9 mouse cellular contexts compared by ENCODE assay signal in genomic region chr19:32726451-32727325, GRCm38 (mm10). TPM values are rescaled to one million over a fixed set of nuclear protein-coding genes. Genes with fewer than 3 reads are reported as not detected.
A peak's percentile ranks its signal among the peaks of the same experiment; 100 is the strongest.
DNase-seq lines count a peak whose midpoint lies in the region; ATAC-seq lines count a peak whose summit lies in the region.
"Had no signal": no experiment of that assay in that cellular context is flagged by ENCODE, and none has a peak within 500 bp of the region (broad histone marks: within the 10 kb centered on the region; RNA-seq: fewer than 3 reads in every experiment).

No protein-coding gene starts in this region.

- peak overlapping the region; percentile 59 for H3K4me2 ChIP-seq in heart, embryonic 13.5 days
- H3K4me2 ChIP-seq in hindbrain, embryonic 11.5 days (replicated peaks; ENCODE audit: low read depth, low read length): peak overlapping the region; percentile 40
- H3K4me2 ChIP-seq in neural tube, embryonic 11.5 days (ENCODE audit: low read depth): peak overlapping the region; percentile 35

- intact Hi-C loops in heart, postnatal 14 days (cut with DNase I): no loop called here

- peak overlapping the region; percentile 25 for H3K4me3 ChIP-seq in heart, embryonic 13.5 days
- H3K4me3 ChIP-seq in hindbrain, embryonic 11.5 days (ENCODE audit: low read depth, low read length): peak overlapping the region; percentile 7; the same call in 1 of the 2 replicates
- H3K4me3 ChIP-seq in neural tube, embryonic 11.5 days (ENCODE audit: low read depth, low read length): peak overlapping the region; percentile 3; the same call in 1 of the 2 replicates

- peaks cover 39% of the 10 kb centered on the region for H3K27me3 ChIP-seq in heart, embryonic 13.5 days (replicated peaks)
- 0 out of 2 replicates have a peak, but pooled peaks cover 2% of the 10 kb centered on the region for H3K27me3 ChIP-seq in hindbrain, embryonic 11.5 days (ENCODE audit: control insufficient read depth, insufficient read depth, low read length)
- no peaks in the 10 kb centered on the region for H3K27me3 ChIP-seq in neural tube, embryonic 11.5 days (ENCODE audit: control insufficient read depth, insufficient read depth, low read length)

- peaks cover 14% of the 10 kb centered on the region for H3K4me1 ChIP-seq in heart, embryonic 13.5 days
- H3K4me1 ChIP-seq in hindbrain, embryonic 11.5 days (replicated peaks; ENCODE audit: control insufficient read depth, insufficient read depth, low read length): peaks cover 6% of the 10 kb centered on the region; the same call in 1 of the 2 replicates
- H3K4me1 ChIP-seq in neural tube, embryonic 11.5 days (ENCODE audit: control insufficient read depth, insufficient read depth, low read length): peaks cover 21% of the 10 kb centered on the region

- H3K27ac ChIP-seq in heart, embryonic 13.5 days (replicated peaks): no peak overlapping the region
- 0 out of 2 replicates have a peak overlapping the region, but pooled peaks have one; percentile 7 for H3K27ac ChIP-seq in hindbrain, embryonic 11.5 days (ENCODE audit: low read depth, low read length)
- H3K27ac ChIP-seq in neural tube, embryonic 11.5 days (ENCODE audit: low read depth, low read length): 0 out of 2 replicates have a peak overlapping the region, but pooled peaks have one; percentile 21

- WGBS in heart, embryonic 13.5 days: 4% methylated on average over 22 of the region's 22 CpGs
- WGBS in hindbrain, embryonic 11.5 days: 2% methylated on average over 22 of the region's 22 CpGs
- 1% methylated on average over 22 of the region's 22 CpGs for WGBS in neural tube, embryonic 11.5 days

- H3K9me3 ChIP-seq in heart, embryonic 13.5 days: no peaks in the 10 kb centered on the region
- H3K9me3 ChIP-seq in hindbrain, embryonic 11.5 days (ENCODE audit: control insufficient read depth, low read length): no peaks in the 10 kb centered on the region
- no peaks in the 10 kb centered on the region for H3K9me3 ChIP-seq in neural tube, embryonic 11.5 days (ENCODE audit: control insufficient read depth, low read length)

- H3K36me3 ChIP-seq in heart, embryonic 13.5 days: no peaks in the 10 kb centered on the region
- no peaks in the 10 kb centered on the region for H3K36me3 ChIP-seq in hindbrain, embryonic 11.5 days (ENCODE audit: control insufficient read depth, insufficient read depth, low read length)
- no peaks in the 10 kb centered on the region for H3K36me3 ChIP-seq in neural tube, embryonic 11.5 days (ENCODE audit: control insufficient read depth, insufficient read depth, low read length)

- H3K9ac ChIP-seq in heart, embryonic 13.5 days: peak overlapping the region; percentile 33; the same call in 1 of the 2 replicates
- H3K9ac ChIP-seq in hindbrain, embryonic 11.5 days (ENCODE audit: low read depth, low read length): peak overlapping the region; percentile 43
- H3K9ac ChIP-seq in neural tube, embryonic 11.5 days (ENCODE audit: low read length): peak overlapping the region; percentile 20

- no peak for ATAC-seq in heart, embryonic 13.5 days (ENCODE audit: extremely low read depth, insufficient number of reproducible peaks, low FRiP score, low TSS enrichment)
- peak; percentile 57 for ATAC-seq in hindbrain, embryonic 11.5 days (ENCODE audit: low FRiP score)
- peak; percentile 51 for ATAC-seq in neural tube, embryonic 11.5 days (ENCODE audit: insufficient read depth, low FRiP score, low TSS enrichment)

- no peak for DNase-seq in heart, postnatal 14 days
- peak; percentile 75 for DNase-seq in Muller cell, postnatal 12 days (ENCODE audit: inconsistent ontology term)
- peak; percentile 56 for DNase-seq in hindbrain, embryonic 11.5 days (ENCODE audit: low spot score)
- peak; percentile 54 for DNase-seq in neural tube, embryonic 11.5 days (ENCODE audit: low spot score)
- no peak for DNase-seq in layer of hippocampus, adult 9-11 months
- DNase-seq in lung, postnatal 10 days: no peak
- no peak for DNase-seq in urinary bladder, postnatal 36 days (ENCODE audit: low spot score in 2 of 2)
- DNase-seq: spleen, adult 18-20 months had no signal

RNA-seq across cellular contexts. Expression of gene Atad1, which starts 12.9 kb away (rescaled TPM):
- 52.2 and 59.8 TPM in 2 replicates for polyA plus RNA-seq in heart, embryonic 13.5 days (2015; fragmentation: Nextera tagmentation; extraction: Ambion mirVana)
- total RNA-seq in heart, postnatal 14 days (2021): 10 to 100 TPM; 68.7 to 72.1 TPM
- polyA plus RNA-seq in hindbrain, embryonic 11.5 days (2014; fragmentation: Nextera tagmentation; extraction: Ambion mirVana): 110 and 113 TPM in 2 replicates
- 101 and 105 TPM in 2 replicates for polyA plus RNA-seq in neural tube, embryonic 11.5 days (2014; fragmentation: Nextera tagmentation; extraction: Ambion mirVana)

RNA-seq across cellular contexts. Expression of gene Pten, which starts 30.6 kb away (rescaled TPM):
- 3.9 and 4.3 TPM in 2 replicates for polyA plus RNA-seq in heart, embryonic 13.5 days (2015; fragmentation: Nextera tagmentation; extraction: Ambion mirVana)
- 10 to 100 TPM; 65.4 to 66.3 TPM for total RNA-seq in heart, postnatal 14 days (2021)
- 8.5 and 14.2 TPM in 2 replicates for polyA plus RNA-seq in hindbrain, embryonic 11.5 days (2014; fragmentation: Nextera tagmentation; extraction: Ambion mirVana)
- polyA plus RNA-seq in neural tube, embryonic 11.5 days (2014; fragmentation: Nextera tagmentation; extraction: Ambion mirVana): 8.2 and 8.3 TPM in 2 replicates

Comparison
In these comparisons a context has a peak if more than half of its experiments do, and no peak if none do; other contexts are left out.
1. DNase-seq: peak in Muller cell, postnatal 12 days (single experiment), hindbrain, embryonic 11.5 days (single experiment) and neural tube, embryonic 11.5 days (single experiment); none in heart, postnatal 14 days (0 of 2), layer of hippocampus, adult 9-11 months (single experiment), lung, postnatal 10 days (single experiment) and urinary bladder, postnatal 36 days (0 of 2).
2. Peak in every context shown above with its lines, with median percentiles within 50 percentile points of each other: H3K4me2 ChIP-seq, H3K4me3 ChIP-seq and H3K9ac ChIP-seq.